Mouse (Mus musculus): ENCODE measurements around the gene Ubap1l.

DNA sequence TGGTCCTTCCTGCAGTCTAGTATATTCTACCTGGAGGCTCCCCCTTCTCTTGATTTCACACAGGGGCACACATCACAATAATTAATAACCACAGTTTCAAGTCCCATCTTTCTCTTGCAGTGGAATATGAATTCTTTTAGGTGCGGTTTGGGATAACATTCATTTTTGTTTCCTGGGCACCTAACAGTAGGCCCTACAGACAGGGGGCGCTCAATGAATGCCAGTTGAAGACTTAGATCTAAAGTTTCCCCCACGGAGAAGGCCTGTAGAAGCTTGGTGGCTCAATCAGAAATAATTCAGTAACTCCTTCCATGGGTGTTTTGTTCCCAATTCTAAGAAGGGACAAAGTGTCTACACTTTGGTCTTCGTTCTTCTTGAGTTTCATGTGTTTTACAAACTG lies 11.6 kb downstream of the Ubap1l start:
- TF ChIP-seq POLR2A (IDR thresholded peaks at IDR 0.05; ENCODE audit: borderline replicate concordance, control insufficient read depth, low read depth, low read length): no peak
- TF ChIP-seq CTCF (IDR thresholded peaks at IDR 0.05; ENCODE audit: control insufficient read depth, insufficient read depth, low read length): no peak
